Mouse (Mus musculus): ENCODE data around the gene Dnajc3.
A peak's percentile ranks its signal among the peaks of the same experiment; 100 is the strongest.

Dnajc3 gene

DNA sequence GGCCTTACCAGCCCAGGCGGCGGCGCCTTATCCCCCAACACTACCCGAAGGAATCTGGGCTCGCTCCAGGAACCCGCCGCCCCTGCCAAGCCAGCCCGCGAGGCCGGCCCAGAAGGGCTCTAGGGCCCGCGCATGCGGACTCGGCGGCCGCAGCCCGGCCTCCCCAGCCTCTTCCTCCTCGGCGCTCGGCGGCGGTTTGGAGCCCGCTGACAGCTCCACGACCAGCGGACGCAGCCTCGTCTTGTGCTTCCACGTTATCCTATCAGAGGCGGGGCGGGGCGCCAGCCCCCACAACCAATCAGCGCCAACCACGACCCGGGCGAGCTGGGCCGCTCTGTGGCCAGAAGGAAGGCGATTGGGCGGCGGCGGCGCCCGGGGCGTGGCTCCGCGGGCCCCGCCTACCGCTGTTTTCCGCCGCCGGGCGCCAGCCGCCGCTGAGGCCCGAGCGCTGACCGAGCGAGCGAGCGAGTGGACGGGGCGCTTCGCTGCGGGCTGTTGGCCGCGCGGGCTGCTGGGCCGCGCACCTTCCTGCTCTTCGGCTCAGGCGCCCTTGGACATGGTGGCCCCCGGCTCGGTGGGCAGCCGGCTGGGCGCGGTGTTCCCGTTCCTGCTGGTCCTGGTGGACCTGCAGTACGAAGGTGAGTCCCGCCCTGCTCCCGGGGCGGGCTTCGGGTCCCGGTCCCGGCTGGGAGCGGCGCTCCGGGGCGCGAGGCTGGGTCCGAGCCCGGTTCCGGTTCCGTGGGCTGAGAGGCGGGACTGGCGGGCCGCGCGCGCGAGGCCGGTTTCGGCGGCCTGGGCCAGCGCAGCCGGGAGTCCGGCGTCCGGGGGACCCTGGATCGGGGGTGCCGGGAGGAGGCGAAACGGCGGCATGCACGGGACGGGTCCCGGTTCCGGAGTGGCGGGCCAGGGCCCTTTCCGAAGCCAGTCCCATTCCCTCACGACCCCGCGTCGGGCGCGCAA is at the start of gene Dnajc3:
Gene Dnajc3 (plus strand): TSS at position 444 of the 960 bp plus-strand sequence.
- DNase-seq = peak; percentile 99

DNA sequence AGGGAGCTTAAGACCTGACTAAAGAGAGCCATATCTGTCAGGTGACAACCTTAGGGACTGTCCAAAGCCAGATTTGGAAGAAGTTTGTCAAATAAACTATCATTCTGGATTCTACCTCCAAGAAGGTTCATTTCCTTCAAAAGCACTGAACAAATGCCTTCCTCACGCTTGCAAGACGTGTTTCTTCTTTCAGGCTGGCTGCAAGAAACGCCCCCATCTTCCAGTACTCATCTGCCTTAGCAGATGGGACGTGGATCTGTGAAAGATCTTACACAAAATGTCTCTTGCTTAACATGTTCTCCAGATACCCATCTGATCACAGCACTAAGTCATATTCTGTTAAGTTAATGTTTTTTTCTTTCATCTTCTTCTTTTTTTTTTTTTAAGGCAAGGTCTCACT is 47.7 kb upstream of the Dnajc3 start:
- peak; percentile 50 for DNase-seq

DNA sequence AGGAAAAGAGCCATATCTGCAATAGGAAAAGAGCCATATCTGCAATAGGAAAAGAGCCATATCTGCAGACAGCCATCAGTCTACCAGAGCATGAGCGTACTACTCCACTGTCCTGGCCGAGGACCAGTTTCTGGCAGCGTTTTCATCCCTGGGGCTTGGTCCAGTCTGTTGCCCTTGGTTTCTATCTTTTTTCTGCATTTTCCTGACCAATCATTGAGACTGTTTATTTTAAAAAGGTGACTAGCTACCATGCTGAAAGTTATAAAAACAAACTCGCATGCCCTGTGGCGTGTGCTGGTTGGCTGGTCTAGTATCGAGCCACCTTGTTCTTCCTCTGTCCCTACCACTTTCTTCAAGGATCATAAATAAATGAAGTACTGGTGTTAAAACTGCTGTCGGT is 42.5 kb upstream of the Dnajc3 start:
- DNase-seq = no peak

DNA sequence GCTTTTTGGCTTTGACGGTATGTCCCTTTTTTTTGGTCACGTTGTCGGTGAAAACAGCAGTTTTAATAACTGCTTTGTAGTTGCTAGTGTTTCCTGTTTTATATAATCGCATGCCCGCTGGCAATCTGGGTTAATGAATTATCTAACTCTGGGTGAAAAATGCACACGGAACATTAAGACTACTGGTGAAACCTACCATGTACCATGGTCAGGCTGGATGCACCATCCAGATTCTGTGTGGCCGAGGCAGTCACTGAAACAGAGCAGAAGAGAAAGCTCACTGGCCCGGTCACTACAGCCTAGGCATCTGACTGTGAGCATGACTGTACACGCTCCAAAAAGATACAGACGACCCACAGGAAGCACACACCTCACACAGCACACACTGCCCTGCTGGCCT is 42.1 kb upstream of the Dnajc3 start:
- no peak for DNase-seq

DNA sequence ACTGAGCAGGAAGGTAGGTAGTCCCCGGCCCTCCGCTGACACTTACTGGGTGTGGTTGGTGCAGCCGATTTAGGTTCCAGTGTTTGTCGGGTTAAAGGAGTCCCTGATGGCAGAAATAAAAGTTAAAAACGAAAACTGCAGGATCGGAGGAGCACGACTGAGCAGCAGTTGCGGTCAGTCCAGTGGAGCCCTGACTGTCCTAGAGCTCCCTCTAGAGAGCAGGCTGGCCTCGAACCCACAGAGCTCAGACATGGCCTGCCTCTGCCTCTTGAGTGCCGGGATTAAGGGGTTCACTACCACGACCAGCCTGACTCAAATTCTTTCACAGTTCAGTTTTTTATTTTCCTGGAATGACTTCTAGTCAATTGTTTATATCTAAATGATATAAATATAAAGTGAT is 37.8 kb upstream of the Dnajc3 start:
- no peak for DNase-seq

DNA sequence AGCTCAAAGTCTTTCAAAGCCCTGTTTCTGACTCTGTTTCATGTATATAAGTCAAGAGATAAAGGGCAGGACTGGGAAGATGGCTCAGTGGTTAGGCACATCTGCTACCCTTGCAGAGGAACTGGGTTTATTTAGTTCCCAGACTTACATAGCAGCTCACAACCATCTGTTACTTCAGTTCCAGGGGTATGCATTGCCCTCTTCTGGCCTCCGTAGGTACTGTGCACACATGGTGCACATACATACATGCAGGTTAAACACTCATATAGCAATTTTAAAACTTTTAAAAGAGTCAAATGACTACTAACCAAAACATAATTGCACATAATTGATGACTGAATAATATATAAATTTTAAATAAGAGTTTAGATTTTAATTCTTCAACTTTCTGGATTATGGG is 36.9 kb upstream of the Dnajc3 start:
- DNase-seq = no peak

DNA sequence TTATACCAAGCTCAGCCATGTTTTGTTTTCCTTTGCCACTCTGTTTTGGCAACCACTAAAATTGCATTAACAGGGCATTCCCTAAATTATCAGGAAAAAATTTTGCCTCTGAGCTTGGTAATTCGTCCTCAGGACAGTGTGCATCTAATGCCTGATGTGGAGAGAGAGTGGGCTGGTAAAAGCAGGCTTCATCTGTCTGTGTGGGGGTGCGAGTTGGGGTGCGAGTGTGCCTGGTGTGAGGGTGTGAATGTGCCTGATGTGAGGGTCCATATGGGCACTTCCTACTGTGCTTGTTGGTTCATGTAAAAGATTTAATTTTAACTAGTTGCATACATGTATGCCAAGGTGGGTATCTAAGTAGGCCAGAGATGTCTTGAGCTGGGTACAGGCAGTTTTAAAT is 34.4 kb upstream of the Dnajc3 start:
- DNase-seq = no peak

DNA sequence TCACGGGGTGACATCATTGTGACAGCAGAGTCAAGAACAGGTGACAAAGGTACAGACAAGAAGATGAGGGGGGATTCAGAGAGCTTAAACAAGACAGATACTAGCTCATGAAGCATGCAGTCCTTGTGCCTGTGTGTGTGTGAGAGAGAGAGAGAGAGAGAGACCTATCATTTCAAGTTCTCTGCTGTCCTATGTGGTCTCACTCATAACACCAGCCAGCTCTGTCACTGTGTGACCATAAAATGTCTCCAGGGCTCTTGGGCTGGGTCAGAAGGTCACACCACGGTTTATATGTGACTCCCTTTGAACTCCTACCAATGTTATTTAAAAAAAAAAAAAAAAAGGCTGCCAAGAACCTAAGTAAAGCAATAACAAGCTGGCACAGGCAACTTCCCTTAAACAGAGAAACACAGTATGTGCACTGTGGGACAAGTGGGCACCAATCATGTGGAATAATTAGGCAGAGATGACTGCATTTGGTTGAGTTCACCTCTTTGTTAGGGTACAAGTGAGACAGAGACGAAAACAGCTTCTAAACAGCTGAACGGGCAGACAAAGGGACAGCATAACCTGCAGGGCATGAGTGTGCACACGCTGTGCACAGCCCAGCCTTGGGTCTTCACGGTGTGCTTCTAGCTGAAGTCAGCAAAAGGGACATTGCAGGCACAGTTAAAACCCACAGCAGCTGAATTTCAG is 33.8 kb upstream of the Dnajc3 start:
- no peak for DNase-seq

DNA sequence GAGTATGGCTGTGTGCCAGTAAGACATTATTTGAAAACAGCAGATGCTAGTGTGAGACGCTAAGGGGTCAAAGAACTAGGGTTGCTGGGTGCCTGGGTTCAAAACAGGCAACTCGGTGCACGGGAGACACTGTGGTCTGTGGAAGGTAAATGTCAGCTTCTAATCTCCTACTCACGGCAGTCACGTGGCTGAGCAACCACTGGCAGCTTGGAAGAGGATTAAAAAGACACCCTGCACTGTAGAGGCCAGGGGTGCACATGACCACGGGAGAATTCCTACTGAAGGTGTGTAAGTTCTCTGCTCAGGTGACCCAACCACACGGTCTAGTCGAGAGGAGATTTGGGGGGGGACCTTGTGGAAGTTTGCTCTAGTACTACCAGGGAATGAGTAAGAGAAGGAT is 30.2 kb upstream of the Dnajc3 start:
- no peak for DNase-seq

DNA sequence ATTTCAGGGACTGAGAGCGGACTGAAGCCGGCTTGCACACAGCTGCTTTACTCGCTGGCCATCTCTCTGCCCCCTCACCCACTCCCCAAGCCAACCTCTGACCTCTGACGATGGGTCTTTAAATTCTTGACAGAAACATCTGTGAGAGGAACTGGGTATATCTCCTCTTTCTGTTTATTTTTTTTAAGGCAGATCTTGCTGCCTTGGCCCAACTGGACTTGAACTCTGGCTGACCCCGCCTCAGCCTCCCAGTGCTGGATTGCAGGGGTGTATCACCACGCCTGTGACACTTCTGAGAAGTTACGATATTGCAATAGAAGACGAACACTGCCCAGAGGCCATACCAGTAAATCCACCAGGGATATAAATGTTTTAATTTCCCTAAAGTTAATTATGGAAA is 27.9 kb upstream of the Dnajc3 start:
- no peak for DNase-seq

DNA sequence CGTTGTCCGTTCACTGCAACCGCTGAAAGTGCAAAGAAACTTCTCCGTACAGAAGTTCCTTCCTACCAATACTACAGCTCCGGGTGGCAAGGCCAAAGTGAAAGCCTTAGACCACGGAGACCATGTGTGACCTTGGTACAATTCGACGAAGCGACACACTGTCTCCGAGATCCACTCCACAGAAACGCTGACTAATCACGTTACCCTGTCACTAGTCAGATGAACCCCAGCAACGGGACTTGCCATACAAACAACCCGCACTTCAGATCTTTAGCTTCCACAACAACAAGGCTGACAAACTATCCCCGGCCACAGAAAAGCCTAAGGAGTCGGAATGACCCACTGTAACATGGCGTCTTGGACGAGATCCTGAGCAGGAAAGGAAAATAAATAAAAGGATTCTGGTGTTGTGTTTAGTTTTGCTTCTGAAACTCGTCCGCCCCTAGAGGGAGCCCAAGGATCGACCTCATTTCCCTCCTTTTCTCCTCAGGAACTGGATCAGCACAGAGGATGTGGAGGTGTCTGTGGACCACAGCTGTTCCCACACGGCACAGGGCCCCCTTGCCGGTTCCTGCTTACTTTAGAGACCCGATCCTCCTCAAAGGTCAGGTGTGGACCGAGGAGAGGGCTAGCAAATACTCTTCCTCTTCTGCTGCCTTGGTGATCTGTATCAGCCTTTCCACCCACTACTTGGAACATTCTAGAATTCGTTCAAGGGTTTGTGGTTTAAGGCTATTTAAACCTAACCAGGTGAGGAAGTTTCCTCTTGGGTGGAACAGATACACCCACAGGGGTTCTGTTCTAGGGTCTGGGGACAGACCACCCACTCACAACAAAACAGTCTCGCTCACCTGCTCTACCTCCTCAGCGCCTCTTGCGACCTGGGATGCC is 27.2 kb upstream of the Dnajc3 start:
- peak; percentile 73 for DNase-seq

DNA sequence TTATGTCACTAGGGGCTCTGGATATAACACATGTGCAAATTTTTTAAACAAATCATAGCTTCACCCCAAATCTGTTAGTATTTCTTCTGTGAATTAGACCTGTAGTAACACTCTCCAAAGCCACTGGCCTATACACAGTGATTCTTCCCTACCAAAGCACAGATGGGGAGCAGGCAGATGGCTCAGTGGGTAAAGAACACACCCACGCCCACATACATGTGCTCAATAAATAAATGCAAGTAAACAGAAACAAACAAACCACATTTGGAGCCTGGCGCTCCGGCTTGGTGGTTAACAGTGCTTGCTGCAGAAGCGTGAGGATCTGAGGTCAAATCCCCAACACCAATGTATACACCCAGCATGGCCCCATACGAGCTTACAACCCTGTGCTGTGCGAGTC is 26.3 kb upstream of the Dnajc3 start:
- no peak for DNase-seq

DNA sequence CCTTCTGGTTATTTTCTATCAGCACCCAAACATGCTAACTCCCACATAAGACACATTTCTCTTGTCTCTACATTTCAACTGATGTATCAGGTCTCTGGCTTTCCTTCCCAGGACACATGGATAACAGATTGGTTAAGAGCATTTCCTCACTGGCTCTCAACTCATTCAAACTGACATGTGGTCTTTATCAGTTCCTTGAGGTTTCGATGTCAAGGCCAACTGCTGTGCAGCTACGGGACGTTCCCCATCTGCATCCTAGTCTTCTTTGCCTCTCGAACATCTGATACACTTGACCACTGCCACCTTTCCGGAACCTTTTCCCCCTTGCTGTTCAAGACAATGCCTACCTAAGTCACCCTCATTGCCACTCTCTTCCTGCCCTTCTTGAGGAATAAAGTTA is 24.1 kb upstream of the Dnajc3 start:
- DNase-seq = no peak

DNA sequence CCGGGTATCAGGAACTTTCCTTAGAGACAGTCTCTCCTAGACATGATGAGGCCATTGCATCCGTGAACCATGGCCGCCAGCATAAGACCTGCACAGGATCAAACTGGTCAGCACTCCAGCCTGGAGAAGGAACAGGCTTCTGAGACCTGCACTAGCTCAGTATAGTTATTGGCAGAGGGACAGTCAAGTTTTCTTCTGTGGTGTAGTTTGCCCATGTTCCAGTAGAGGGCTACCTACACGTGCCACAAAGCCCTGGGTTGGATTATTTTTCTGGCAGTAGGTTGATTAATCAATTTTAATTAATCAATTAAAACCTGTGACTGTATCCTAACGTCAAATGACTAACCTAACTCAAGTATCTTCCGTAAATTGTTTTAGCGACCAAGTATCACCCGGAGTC is 18.8 kb upstream of the Dnajc3 start:
- no peak for DNase-seq

DNA sequence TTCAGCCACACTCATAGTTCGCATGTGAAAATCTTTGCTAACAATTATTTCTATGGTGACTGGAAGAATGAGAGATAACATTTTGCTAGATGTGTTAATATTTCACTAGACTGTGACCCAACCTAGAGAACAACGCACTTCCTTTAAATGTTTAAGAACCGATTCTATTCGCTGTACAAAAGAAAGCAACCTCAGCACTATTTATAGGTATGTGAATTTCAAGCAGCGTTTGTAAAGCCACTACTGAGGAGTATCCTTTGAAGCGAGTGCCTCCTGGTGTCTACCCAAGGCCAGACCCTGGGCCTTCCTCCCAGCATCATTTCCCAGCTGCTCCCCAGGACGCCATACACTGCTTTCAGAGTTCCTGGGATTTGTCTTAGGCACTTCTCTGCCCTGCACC is 17.1 kb upstream of the Dnajc3 start:
- DNase-seq = no peak

DNA sequence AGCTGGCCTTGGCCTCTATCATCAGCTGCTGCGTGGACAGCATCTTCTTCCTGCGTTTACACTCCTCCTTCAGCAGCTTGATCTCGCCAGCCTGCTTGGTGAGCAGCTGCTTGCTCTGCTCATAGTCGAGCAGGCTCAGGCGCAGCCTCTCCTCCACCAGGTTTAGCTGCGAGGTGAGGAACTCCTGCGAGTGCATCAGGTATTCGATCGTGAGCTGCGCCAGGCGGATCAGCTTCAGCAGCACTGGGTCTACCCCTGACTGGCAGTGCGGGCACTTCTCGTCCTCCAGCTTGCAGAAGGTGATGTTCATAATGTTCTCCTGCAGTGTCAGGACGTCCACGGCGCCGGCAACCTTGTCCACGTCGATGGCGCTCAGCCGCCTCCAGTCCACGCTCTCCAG is 15.5 kb upstream of the Dnajc3 start:
- DNase-seq = peak; percentile 21

DNA sequence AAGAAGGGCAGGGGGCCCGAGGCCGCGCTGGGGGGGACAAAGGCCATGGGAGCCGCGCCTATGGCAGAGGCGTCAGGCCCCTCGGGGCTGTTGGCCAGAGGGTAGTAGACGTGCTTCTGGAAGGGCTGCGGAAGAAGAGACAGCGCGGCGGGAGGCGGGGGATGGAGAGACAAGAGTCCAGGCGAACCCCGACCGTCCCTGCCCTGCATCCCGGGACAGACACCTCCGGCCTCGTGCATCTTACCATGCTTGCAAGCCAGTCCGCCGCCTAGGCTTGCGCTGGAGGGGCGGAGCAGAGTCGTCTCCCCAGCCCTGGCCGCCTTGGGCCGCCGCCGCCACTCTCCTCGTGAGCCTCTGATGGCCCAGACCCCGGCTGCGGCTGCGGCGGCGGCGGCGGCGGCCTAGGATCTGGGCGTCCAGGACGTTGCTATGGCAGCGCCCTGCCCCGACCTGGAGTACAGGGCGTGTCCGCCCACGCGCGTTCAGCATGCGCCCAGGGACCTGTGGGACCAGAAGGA is 15.1 kb upstream of the Dnajc3 start:
- peak; percentile 22 for DNase-seq

DNA sequence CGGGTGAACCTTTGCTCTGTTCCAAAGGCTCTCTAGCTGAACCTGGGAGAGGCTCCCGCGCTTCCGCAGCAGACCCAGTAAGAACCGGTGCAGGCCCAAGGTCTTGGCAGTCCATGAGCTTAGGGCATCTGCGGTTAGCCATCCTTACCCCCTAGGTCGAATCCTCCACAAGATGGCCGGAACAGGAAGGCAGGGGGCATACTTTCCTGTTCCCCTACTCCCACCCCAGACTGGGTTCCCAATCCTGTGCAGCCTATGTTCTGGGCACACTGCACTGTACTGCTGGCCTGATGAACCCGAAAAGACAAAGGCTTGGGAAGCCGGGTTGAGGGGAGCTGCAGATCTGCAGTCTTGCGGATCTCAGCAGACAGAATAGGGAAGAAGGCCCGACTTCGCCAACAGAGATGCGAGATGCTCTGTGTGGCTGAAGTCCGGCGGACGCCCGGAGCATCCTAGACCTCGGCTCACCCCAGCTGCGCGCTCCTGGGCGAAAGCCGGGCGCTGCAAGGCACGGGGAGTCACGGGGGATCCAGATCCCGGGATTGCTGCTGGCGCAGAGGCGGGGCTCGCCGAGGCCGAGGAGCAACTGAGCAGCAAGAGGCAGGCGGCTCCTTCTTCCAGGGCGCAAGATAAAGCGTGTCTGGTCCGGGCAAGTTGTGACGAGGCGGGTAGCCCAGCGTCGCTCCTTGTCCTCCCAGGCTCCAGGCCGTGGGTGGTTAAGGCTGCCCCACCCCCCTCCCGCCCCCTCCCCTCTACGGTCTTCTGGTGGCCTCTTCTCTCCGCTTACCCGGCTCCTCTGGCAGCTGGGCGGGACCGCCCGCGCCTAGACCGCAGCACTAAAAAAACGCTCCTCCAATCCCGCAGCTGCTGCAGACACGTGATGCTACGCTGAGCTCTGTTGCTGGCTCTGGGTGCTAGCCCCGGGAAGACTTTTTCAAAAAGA is 12.8 kb upstream of the Dnajc3 start, which contains the start of gene Dzip1:
Gene Dzip1 (minus strand): TSS at position 788 of the 943 bp plus-strand sequence.
- peak; percentile 86 for DNase-seq

DNA sequence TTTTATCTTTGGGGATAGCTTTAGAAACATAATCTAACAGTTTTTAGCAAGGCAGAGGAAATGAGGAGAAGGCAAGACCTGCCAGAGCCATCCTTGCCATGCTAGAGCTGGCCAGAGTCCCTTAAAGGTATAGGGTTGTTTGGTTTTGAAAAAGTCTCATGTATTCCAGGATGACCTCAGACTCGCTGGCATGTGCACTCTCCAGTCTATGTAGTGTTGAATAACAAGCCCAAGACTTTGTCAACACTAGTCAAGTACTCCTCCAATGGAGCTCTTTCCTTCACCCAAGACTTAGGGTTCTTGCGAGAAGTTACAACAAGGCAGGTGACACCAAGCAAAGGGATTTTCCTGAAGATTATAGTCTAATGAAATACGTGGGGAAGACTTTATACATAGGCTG is 9.2 kb upstream of the Dnajc3 start:
- DNase-seq = no peak

DNA sequence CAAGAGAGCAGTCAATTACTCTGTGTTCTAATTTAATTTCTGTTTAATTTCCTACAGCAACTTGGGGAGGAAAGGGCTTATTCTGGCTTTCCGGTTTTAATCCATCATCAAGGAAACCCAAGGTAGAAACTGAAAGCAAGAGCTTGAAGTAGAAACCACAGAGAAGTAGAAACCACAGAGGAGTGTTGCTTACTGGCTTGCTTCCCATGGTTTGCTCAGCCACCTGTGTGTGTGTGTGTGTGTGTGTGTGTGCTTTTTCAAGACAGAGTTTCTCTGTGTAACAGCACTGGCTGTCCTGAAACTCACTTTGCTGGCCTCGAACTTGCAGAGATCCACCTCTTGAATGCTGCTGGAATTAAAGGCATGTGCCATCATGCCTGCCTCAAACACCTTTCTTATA is 8.0 kb upstream of the Dnajc3 start:
- DNase-seq = no peak

DNA sequence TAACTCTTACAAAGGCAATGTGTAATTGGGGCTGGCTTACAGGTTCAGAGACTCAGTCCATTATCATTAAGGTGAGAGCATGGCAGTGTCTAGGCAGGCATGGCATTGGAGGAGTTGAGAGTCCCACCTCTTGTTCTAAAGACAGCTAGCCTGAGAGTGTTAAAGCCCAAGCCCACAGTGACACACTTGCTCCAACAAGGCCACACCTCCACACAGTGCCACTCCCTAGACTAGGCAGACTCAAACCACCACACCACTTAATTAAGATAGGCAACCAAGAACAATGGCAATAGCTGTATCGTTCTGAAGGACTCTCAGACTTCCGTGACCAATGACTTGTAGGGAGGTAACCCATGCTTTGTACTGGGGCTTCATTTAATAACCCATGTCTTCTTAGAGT is 7.0 kb upstream of the Dnajc3 start:
- no peak for DNase-seq

DNA sequence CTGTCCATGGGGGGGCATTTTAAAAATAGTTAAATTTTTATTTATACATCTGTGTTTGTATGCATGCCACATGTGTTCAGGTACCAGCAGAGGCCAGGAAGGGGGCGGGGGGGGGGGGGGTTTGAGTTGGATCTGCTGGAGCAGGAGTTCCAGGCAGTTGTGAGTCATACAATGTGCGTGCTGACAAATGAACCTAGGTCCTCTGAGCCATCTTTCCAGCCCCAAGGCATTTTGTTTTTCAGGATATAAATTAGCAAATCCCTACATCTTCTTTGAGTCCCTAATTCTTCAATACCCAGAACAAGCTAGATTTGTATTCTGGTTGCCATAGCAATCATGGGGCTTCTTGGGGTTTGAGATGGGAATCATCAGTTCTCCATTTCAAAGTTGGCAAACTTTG is 6.6 kb upstream of the Dnajc3 start:
- no peak for DNase-seq

All from right cerebral cortex, postnatal 25 days (tissue).